Mouse (Mus musculus): ENCODE measurements around the gene Pwp2.

Pwp2 gene

DNA sequence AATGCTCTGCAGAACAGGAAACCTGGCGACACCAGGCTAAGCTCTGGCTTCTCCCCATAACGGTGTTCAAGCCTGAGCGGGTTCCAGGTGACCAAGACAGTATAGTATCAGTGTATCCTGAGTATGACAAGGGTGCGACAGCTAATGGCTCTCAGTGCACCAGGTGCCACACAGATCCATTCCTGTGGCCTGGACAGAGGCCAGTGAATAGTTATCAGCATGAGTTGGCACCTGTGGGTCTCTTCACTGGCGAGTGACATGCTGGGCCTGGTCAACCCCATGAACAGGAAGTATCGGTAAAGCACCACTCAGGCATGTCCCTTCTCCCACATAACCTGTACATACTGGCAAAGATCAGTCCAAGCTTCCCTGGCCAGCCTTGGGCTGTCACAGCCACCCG is 13.9 kb downstream of the Pwp2 start:
- no peak for DNase-seq (ENCODE audit: low spot score)

DNA sequence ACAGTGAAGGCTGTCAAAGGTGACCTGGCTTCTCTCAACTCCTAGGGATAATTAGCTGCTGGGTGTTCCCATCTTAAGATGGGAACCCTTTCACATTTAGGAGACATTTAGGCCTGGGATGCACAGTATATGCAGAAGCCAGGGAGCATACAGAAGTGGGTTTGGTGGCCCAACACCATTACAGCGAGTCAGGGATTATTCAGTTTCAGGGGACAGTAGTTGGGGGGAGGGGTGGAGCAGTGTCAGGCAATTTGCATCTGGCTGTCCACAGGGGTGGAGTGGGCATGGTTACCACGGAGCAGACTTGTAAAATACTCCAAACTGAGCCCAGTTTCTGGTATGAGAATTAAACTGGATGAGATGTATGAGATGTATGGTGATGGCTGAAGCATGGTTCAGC is 14.5 kb downstream of the Pwp2 start:
- DNase-seq (ENCODE audit: low spot score): no peak

DNA sequence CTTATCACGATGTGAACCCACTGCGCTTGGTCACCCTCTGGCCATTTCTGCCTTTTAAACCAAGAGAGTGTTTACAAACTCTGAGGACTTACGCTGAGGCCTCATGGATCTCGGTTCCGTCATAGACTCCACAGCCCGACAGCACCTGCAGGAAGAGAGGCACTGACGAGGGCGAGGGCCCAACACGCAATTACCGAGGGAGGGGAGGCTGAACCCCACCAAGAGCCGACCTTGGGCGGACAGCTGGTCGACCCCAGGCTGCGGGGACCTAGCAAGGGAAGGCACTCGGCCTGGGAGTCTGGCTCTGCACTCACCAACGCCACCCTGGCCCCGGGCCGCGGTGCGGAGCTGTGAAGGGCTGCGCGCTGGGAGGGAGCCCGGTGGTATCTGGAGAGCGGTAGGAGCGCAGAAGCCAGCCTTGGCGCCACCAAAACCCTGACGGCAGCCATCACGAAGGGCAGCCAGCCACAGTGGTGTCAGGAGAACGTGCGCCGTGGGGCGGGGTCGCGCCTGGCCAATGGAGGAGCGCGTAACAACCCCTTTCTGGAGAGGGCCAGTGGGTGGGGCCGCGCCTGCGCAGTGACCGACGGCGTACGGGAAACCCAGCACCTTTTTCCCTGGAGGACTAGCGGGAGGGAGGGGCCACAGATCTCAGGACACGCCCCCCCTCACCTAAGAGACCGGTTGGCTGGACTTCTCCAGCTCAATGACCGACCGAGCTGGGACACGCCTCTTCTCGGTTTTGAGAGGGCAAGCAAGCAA is 15.5 kb downstream of the Pwp2 start, which contains the start of gene D10Jhu81e:
Gene D10Jhu81e, minus strand, starts transcription at position 502 of the 762 bp plus-strand sequence.
- peak; percentile 100 for DNase-seq (ENCODE audit: low spot score)

DNA sequence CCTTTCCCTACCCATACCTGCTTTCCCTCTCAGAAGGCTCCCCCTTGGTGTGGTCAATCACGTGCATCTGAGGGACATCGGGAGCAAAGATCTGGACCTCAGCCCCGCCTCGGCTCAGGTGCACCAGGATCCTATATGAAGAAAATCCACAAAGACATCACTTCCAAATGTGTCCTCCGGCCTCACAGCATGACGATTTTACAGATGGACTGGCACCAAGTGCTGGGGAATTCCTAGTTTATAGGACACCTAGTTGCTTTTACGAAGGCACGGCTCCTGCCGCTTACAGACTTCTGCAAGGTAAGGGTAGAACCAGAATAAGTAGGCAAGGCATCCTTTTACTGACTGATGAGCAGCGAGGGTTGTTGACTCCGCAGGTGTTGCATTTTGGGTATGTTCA is 16.2 kb downstream of the Pwp2 start:
- DNase-seq (ENCODE audit: low spot score): no peak

DNA sequence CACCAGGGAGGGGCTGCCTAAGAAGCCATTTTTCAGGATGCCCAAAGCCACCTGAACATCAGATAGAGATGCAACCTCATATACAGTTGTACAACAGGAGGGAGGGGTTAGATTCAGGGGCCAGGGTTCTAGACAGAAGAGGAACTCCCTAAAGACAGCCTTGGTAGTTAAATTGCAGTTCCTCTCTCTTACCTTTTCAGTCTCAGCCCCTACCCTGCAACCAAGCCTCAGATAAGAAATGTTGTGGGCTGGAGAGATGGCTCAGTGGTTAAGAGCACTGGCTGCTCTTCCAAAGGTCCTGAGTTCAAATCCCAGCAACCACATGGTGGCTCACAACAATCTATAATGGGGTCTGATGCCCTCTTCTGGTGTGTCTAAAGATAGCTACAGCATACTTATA is 17.2 kb downstream of the Pwp2 start:
- no peak for DNase-seq (ENCODE audit: low spot score)

DNA sequence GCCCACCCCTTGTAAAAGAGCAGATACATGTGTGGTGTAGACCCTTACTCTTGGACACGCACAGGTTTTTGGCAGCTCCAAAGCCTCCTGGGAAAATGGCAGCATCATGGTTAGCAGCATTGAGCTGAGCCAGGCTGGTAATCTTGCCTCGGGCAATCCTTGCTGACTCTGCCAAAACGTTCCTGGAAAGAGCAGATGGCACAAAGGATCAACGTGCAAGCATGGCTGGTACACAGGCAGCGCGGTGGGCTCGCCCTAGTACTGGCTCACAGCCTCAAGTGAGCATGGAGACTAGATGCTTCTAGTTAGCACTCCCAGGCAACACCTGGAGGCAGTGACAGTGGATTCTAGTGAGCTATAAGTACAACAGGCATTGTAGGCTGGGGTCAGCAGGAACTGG is 17.6 kb downstream of the Pwp2 start:
- DNase-seq (ENCODE audit: low spot score): no peak

DNA sequence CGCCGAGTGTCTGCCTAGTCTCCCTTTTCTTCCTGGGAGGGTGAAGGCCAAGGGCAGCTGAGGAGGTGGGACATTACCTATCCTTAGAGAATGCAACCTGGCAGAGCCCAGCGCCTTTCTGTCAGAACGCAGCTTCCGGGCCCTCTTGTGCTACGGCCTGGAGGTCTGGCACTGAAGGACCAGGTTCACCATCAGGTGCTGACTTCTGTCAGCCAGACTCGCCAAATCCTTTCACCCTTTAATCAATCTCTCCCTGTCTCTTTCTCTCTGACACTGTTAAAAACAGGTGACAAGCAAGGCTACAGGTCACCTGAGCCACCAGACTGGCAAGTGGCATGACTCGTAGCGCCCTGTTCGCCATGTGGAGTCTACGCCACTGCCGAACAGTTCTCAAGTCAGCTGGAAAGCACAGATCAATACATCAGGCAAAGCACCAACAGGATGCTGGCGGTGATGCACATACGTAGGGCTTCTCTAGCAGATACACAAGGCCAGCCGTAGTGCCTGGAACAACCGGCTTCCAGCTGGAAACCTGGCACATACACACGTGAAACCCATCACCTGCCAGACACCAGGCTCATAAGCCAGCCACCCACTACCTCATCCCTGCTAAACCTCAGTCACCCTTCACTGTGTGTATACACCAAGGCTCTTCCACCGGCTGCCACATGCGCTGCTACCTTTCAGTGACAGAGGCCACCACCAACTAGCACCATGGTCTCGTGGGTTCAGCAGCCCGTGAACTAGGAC is 19.5 kb downstream of the Pwp2 start:
- DNase-seq (ENCODE audit: low spot score): no peak

DNA sequence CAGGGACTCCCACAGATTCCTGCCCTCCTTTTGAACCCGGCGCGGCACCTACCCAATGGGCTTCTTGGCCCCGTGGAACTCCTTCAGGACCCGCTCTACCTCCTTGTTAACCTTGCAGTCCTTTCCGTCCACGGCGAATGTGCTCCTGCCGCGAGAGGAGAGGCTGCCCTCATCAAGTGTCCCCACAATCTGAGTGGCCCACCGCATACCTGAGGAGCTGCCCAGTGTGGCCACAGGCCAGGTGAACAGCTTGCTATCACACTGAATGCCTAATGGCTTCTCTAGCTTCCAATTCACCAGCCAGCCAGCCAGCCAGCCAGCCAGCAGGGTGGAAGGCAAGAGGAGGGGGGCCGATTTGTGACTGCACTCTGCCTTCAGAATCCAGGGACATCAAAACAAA is 20.2 kb downstream of the Pwp2 start:
- DNase-seq (ENCODE audit: low spot score): no peak

DNA sequence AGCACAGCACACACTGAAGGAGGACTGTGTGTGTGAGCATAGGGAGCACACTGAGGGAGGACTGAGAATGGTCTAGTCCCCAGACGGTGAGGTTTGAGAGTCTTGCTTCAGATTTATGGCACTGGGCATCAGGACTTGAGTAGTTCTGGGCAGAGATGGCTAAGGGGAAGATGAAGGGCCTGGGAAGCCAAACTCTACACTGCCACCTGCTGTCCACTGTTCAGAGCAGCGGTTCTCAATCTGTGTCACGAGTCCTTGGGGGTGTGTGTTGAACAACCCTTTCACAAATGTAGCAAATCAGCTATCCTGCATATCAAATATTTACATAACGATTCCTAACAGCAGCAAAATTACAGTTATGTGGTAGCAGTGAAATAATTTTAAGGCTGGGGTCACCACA is 21.0 kb downstream of the Pwp2 start:
- DNase-seq (ENCODE audit: low spot score): peak; percentile 85

DNA sequence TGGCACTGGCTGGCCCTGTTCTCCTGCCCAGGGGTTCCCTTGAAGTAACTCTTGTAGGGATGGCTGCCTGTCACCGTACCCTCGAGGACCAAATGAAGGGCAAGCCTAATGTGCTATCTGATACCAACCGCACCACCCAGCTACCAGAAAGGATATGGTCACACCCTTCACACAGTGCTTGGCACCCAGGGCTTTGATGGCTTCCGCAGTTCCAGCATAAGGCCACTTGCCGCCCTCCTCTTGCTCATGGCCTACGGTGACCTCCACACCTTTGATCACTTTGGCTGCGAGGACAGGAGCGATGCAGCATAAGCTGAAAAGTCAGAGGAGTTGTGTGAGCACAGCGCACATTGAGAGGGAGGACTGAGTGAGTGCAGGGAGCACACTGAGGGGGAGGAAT is 21.7 kb downstream of the Pwp2 start:
- DNase-seq (ENCODE audit: low spot score): no peak

DNA sequence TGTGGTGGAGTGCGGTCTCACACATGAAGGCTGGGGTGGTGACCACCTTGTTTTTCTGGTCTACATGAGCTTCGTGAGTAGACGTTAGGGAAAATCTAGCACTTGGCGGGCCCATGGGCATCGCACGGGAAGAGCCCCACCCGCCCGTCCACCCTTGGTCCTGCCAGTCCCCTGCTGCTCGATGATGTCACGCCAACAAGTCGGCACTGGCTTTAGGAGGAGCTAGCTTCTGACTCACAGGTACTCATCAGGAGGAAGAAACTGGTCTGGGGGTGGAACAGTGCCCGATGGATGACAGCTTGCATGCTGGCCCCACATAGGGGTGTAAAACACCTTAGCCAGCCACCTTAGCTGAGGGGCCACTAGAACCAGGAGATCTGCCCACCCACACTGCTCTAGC is 22.3 kb downstream of the Pwp2 start:
- no peak for DNase-seq (ENCODE audit: low spot score)

DNA sequence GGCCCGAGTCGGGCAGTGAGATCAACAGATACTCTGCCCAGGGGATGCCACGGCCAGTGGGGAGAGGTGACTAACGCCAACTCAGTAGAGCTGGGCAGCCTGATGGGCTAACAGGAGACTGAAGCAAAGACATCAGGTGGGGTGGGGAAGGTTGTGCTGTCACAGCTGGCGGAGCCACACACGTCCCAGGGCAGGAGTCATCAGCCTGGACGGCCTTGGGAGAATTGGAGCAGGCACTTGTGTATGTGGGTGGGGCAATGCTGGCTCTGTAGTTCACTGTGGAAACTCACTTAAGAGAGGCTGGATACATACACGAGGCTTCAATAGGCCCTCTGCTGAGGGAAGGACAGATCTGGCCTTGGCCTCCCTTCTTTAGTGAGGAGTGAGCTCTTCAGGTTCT is 23.9 kb downstream of the Pwp2 start:
- no peak for DNase-seq (ENCODE audit: low spot score)

DNA sequence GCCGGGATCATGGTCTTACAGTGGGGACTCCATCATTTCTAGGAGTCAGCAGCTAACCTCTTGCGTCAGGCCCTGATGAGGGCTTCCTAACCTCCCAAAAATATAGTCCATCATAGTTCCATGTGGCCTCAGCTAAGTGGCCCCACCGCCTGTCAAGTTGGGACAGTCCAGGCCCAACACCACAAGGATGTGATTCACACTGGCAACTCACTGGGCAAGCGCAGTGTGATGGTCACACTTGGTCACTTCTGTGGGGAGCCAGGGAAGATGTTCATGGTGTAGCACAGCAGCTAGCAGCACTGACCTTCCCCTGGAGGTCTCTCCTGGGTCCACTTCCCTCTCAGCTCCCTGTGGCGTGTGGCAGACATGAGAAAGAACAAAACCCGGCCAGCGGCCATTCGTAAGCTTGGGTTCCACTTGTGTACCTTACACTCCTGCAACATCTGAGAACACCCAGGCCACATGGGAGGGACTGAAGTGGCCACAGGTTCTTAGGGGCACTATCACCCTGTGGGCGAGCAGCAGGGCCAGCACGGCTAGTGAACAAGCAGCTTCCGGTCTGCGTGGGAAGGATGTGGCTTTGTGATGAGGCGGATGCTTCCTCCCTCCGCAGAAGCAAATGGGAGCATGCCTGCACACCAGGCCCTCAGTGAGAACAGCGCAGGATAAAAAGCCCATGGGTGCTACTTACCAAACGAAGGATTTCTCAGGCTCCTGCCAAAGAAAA is 24.4 kb downstream of the Pwp2 start:
- DNase-seq (ENCODE audit: low spot score): no peak

DNA sequence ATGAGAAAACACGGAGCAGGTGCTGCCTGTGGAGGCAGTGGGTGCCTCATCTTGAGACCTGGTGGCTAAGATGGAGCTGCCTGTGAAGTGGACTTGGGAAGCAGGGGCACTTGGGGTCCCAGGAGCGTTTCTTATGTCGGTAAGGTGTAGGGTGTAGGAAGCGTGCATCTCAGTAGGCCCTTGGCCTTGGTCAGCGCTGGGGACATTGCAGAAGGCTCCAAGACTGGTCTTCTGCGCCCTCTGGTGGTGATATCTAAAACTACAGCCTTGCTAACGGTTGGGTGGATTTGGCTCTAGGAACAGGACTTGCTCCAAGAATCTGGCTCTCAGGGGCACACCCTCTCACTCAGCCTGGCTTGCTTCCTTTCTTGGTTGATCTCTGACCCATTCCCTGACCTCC is 25.0 kb downstream of the Pwp2 start:
- DNase-seq (ENCODE audit: low spot score): peak; percentile 90

DNA sequence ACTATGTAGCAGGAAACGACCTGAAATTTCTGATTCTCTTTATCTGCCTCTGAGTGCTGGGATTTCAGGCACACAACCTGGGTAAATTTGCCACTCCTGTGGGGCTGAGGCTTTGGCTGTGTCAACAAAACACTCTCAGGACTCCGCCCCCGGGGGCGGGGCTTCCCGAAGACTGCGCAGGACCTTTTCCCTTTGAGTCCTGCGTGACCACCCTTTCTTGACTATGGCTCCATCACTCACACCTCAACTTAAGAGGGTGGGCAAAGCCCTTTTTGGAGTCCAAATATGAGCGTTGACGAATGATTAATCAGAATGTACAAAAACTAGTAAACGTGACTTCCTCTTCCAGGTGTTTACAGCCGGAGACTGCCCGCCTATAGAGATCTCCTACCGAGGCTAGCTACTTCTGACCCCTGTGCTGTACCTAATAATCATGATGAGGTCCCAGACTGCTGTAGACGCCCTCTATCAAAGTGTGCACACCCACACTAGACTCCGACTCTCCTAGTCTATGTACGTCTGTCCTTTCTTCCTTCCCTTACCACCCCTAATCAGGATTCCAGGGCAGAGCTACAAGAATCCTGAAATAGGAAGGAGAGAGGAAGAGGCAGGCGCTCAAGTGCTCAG is 25.6 kb downstream of the Pwp2 start:
- DNase-seq (ENCODE audit: low spot score): peak; percentile 81

DNA sequence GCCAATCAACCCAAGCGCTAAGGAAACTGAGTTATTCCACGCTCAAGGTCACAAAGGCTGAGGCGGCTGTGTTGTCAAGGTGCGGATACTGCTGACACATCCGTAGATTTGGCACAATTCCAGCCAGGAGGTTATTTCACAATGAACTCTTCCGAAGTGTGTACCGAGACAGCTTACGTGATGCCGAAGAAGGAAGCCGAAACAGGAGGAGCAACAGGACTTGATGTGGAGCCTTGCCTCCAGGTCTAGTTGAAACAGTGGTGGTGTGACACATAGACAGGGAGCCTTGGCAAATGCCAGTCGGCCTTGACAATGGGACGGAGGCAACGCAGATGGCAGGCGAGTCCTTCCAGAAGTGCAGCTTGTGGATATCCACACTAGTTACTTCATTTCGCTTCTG is 26.9 kb downstream of the Pwp2 start:
- no peak for DNase-seq (ENCODE audit: low spot score)

DNA sequence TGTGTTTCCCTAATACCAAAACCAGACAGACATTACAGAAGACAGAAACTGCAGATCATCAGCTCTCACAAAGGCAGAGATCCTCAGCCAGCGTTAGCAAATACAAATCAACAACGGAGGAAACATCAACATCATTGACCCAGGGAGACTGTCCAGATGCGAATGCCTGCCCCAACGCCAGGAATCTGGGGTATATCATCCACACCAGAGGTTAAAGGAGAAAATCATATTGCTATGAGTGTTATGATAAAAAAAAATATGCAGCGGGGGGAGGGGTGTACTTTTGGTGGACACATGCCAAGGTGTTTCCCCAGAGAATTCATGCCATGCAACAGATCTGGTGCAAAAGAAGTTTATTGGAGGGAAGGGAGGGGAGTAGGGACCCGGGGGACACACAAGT is 28.0 kb downstream of the Pwp2 start:
- no peak for DNase-seq (ENCODE audit: low spot score)

DNA sequence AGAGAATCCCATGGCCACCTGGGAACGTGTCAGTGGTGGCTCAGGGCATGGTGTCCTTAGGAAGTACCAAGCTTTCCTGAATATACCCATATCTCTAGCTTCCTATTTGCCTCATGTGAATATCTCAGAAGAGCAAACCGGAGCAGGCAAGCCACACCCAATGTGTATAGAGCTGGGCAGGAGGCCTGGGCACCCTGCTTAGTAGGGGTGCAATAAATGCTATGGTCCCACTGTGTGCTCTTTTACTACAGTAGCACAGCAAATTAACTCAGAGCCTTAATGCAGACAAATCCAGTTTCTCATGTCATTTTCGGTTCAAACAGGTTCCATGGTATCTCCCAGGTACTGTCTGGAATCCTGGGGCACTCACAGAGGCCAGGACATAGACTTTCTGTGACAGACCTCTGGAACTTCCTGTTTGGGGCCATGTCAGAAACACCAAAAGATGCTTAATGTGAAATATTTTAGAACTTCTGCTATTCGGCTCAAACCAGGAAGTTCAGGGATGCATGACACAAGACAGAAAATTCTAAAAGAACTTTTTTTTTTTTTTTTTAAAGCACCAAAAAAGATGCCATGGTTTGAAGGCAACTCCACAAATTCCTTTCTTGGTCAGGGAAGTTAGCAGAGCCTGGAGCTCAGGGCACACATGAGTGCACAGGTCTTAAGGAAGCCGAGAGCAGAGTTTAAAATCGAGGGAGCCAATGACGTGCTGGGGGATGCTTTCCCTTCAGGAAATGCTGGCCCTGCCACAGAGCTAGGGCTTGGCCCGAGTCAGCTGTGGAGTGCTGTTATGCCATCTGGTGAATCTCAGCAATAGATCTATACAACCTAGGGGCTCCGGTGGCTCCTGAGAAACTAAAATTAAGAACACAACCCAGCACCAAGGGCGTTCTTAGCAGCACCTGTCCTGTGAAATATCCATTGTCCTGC is 35.8 kb downstream of the Pwp2 start:
- DNase-seq (ENCODE audit: low spot score): no peak

DNA sequence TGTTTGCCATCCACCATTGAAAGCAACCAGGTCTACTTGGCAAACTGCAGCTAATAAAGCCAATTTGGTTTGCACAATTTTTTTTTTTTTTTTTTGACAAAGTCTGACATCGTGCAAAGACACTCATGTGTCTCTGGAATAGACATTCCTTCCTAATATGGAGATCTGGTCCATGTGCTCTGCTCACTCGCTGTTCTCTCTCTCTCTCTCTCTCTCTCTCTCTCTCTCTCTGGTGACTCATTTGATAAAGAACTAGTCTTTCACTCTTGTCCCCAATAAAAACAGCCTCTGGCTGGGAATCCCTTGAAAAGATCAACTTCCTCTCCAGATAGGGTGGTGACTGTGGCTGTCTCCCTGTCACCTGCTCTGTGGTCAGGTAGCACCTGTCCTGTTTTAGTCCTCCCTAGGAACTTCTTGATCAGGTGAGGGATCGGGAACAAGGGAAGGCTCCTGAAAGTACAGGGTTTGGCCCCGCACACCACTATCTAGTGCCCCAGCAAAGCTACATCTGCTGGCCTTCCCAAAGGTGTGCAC is 37.0 kb downstream of the Pwp2 start:
- no peak for DNase-seq (ENCODE audit: low spot score)

DNA sequence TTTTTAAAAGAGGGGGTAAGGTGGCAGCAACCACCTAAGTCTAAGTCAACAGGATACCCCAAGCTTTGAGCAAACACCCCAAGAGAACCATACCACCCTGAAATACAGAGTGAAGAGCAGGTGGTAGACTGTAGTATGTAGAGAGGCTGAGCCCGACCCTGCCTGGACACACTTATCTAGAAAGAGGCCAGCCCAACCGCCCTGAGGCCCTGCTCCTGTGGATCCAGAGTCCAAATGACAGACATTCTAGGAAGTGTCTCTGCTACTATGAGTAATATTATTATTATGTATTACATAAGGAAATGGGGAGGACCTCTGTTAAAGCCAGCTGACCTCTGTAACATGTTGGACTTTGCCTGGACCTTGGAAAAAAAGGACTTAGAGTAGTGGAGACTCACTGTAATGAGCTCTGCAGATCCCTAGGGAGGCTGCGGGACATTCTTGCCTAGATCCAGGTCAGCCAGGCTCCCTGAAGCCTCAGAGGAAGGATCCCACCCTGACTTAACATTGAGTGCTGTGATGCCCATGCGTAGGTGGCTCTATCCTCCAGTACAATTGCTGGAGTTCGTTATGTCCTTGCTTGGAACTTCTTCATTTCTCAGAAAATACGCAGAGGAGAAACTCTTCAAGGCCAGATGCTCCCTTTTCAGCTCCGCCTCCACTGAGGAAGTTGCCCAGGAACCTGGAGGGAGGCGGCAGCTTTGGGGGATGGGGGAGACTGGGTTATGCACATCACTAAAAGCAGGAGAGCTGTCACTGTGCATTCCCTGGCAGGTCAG is 41.0 kb downstream of the Pwp2 start:
- DNase-seq (ENCODE audit: low spot score): peak; percentile 67

Measured in testis, postnatal 10 days (tissue).